Mouse (Mus musculus): Measurements from ENCODE around the gene Onecut3. TPM values are rescaled to one million over a fixed set of nuclear protein-coding genes. Genes with fewer than 3 reads are reported as not detected.

Onecut3 gene
- total and polyA plus RNA-seq, 2 experiments from 2014 or later: 0.18 to 1.9 TPM

DNA sequence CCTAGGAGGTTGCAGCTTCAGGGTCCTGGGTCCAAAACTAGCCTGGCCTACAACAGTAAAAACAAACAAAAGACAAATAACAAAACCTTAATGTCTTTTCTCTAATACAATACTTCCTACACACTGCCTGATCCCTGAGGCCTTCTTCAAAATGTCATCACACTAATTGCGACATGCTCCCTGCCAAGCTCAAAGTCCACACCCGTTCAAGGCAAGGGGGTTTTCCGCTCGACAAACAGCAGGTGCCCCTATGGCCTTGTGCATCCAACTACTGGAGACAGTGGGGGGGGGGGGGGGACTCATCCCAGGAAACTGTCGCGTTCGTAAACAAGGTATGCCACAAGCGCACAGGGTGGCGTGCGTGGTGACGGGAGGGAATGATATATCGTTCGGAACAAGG lies 66.0 kb downstream of the Onecut3 start:
- no peak for TF ChIP-seq CTCF (IDR thresholded peaks at IDR 0.05; ENCODE audit: low read depth)
- H3K9me3 ChIP-seq (ENCODE audit: low read length): no peaks in the 10 kb centered on the region
- H3K27me3 ChIP-seq (ENCODE audit: insufficient read depth, low read length): no peaks in the 10 kb centered on the region
- peak overlapping the region; percentile 94 for H3K27ac ChIP-seq (ENCODE audit: low read depth, low read length)
- H3K4me1 ChIP-seq (ENCODE audit: insufficient read depth): peaks cover 15% of the 10 kb centered on the region; the same call in 1 of the 2 replicates
- DNase-seq (no peak), ATAC-seq (no peak)
- H3K9ac ChIP-seq: peak overlapping the region; percentile 93
- peak overlapping the region; percentile 56 for H3K4me2 ChIP-seq (ENCODE audit: low read depth)
- no peaks in the 10 kb centered on the region for H3K36me3 ChIP-seq (ENCODE audit: insufficient read depth)
- WGBS: 1% methylated on average over 13 of the region's 13 CpGs
- peak overlapping the region; percentile 85 for H3K4me3 ChIP-seq (ENCODE audit: low read depth, low read length)

DNA sequence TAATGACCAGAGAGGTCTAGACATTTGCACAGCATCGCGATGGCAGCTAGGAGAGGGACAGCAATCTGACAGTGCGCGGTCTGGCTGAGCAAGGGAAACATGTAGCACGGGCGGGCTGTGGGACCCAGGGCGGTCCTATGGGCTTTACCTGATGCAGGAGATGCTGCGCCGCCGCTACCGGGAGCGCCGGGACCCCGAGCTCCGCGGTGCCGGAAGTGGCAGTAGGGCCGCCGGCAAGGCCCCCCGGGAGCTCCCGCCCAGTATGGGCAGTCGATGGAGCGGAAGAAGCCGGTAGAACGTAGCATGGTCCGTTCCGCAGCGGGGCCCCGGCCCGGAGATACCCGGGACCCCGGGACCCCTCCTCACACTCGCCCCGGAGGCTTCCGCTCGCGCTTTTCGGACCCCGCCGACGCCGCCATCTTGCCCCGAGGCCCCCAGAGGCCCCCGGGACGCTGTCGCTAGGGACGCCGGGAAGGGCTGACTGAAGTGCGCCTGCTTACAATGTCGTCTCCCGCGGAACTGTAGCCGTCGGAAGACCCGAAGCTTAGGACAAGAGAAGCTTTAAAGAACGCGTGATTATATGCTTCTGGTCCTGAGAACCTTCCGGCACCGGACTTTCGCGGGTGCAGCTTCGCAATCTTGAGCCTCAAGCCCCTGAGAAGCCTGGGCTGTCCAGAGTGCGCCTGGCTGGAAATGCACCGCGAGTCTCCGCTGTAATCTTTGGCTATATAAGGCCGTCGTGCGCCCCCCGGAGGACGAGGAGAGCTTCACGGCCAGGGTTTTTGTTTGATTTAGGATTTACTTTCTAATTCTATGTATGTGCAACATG lies 66.7 kb downstream of the Onecut3 start, which contains the start of gene Rexo1:
TSS of gene Rexo1 (minus strand) at position 445 of the 829 bp plus-strand sequence.
- Histone ChIP-seq H3K27me3 (ENCODE audit: insufficient read depth, low read length) (no peaks in the 10 kb centered on the region), H3K36me3 (ENCODE audit: insufficient read depth) (no peaks in the 10 kb centered on the region), H3K27ac (ENCODE audit: low read depth, low read length) (peak within 1 kb of the TSS; percentile 94), H3K9me3 (ENCODE audit: low read length) (no peaks in the 10 kb centered on the region), H3K4me2 (ENCODE audit: low read depth) (peak within 1 kb of the TSS; percentile 56), H3K4me3 (ENCODE audit: low read depth, low read length) (peak within 1 kb of the TSS; percentile 85), H3K4me1 (ENCODE audit: insufficient read depth) (peaks cover 15% of the 10 kb centered on the region; the same call in 1 of the 2 replicates), H3K9ac (peak within 1 kb of the TSS; percentile 93)
- DNase-seq (peak; percentile 98), ATAC-seq (peak; percentile 90)
- TF ChIP-seq CTCF (IDR thresholded peaks at IDR 0.05; ENCODE audit: low read depth): peak; percentile 88
- WGBS: 1% methylated on average over 70 of the region's 72 CpGs

DNA sequence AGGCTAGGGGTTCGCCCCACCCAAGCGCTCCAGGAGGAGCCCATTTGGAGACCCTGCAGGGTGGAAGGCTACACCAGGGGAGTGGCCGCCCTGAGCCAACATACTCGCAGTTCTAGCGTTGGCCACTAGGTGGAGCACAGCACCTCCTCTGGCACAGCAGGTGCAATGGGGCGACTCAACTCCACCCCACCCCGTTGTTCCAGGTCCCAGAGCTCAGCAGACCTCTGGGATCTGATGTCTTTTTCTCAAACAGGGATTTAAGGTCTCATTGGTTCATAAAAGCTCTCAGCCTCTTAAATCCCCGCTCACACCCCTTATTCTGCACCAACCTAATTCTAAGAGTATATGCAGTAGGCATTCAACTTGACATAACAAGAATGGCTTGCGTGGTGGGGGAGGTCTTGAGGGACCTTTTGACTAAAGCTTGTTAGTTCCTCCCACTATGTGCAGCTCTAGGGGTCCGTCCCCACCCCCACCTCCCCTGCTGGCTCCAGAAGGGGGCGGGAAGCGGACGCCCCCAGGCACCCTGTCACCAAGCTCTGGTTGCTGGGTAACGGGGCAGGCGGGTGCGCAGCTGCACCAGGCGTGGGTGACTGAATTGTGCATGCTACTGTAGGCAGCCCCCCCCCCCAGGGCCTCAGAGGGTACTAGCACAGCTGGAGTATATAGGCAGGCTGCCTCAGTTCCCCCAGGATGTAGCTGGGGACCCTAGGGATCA lies 71.9 kb downstream of the Onecut3 start:
- Histone ChIP-seq H3K36me3 (ENCODE audit: insufficient read depth) (0 out of 2 replicates have a peak, but pooled peaks cover 7% of the 10 kb centered on the region), H3K4me3 (ENCODE audit: low read depth, low read length) (no peak overlapping the region), H3K4me2 (ENCODE audit: low read depth) (peak overlapping the region; percentile 39), H3K9ac (peak overlapping the region; percentile 37), H3K27ac (ENCODE audit: low read depth, low read length) (peak overlapping the region; percentile 79), H3K27me3 (ENCODE audit: insufficient read depth, low read length) (no peaks in the 10 kb centered on the region), H3K4me1 (ENCODE audit: insufficient read depth) (peaks cover 29% of the 10 kb centered on the region), H3K9me3 (ENCODE audit: low read length) (no peaks in the 10 kb centered on the region)
- WGBS: 12% methylated on average over 17 of the region's 17 CpGs
- DNase-seq: peak; percentile 89
- TF ChIP-seq CTCF (IDR thresholded peaks at IDR 0.05; ENCODE audit: low read depth): peak; percentile 97
- ATAC-seq: peak; percentile 87

Other genes starting within 250 kb of the Onecut3 start
- 162 and 212 TPM in 2 replicates for gene Ndufs7, start 245.7 kb upstream of the Onecut3 start, total RNA-seq (2014; rRNA removed)
- 343 and 394 TPM in 2 replicates for gene Ndufs7, start 245.7 kb upstream of the Onecut3 start, polyA plus RNA-seq (2015; fragmentation: Nextera tagmentation; extraction: Ambion mirVana)
- 15.2 and 18.2 TPM in 2 replicates for gene Gamt, start 233.8 kb upstream of the Onecut3 start, total RNA-seq (2014; rRNA removed)
- 20.8 and 21.8 TPM in 2 replicates for gene Gamt, start 233.8 kb upstream of the Onecut3 start, polyA plus RNA-seq (2015; fragmentation: Nextera tagmentation; extraction: Ambion mirVana)
- gene Dazap1, start 233.3 kb upstream of the Onecut3 start, total RNA-seq (2014; rRNA removed): 120 and 122 TPM in 2 replicates
- 42.4 and 46.1 TPM in 2 replicates for gene Dazap1, start 233.3 kb upstream of the Onecut3 start, polyA plus RNA-seq (2015; fragmentation: Nextera tagmentation; extraction: Ambion mirVana)
- gene Rps15, start 202.4 kb upstream of the Onecut3 start, total RNA-seq (2014; rRNA removed): 1,181 and 1,718 TPM in 2 replicates
- 681 and 897 TPM in 2 replicates for gene Rps15, start 202.4 kb upstream of the Onecut3 start, polyA plus RNA-seq (2015; fragmentation: Nextera tagmentation; extraction: Ambion mirVana)
- gene Apc2, start 198.9 kb upstream of the Onecut3 start, total RNA-seq (2014; rRNA removed): 309 and 328 TPM in 2 replicates
- gene Apc2, start 198.9 kb upstream of the Onecut3 start, polyA plus RNA-seq (2015; fragmentation: Nextera tagmentation; extraction: Ambion mirVana): 85.3 and 112 TPM in 2 replicates
- 19.2 and 22.8 TPM in 2 replicates for gene 2310011J03Rik, start 174.3 kb upstream of the Onecut3 start, total RNA-seq (2014; rRNA removed)
- 32.4 and 35.6 TPM in 2 replicates for gene 2310011J03Rik, start 174.3 kb upstream of the Onecut3 start, polyA plus RNA-seq (2015; fragmentation: Nextera tagmentation; extraction: Ambion mirVana)
- 3.4 and 3.8 TPM in 2 replicates for gene Pcsk4, start 165.3 kb upstream of the Onecut3 start, total RNA-seq (2014; rRNA removed)
- gene Pcsk4, start 165.3 kb upstream of the Onecut3 start, polyA plus RNA-seq (2015; fragmentation: Nextera tagmentation; extraction: Ambion mirVana): 7.4 TPM in 2 replicates
- 1.8 and 2.7 TPM in 2 replicates for gene Reep6, start 164.9 kb upstream of the Onecut3 start, total RNA-seq (2014; rRNA removed)
- gene Reep6, start 164.9 kb upstream of the Onecut3 start, polyA plus RNA-seq (2015; fragmentation: Nextera tagmentation; extraction: Ambion mirVana): 5.1 and 6.4 TPM in 2 replicates
- 0.31 and 0.33 TPM in 2 replicates for gene Adamtsl5, start 146.4 kb upstream of the Onecut3 start, total RNA-seq (2014; rRNA removed)
- 0.70 and 0.81 TPM in 2 replicates for gene Adamtsl5, start 146.4 kb upstream of the Onecut3 start, polyA plus RNA-seq (2015; fragmentation: Nextera tagmentation; extraction: Ambion mirVana)
- 8.3 and 12.9 TPM in 2 replicates for gene Plk5, start 138.4 kb upstream of the Onecut3 start, total RNA-seq (2014; rRNA removed)
- 4.6 and 7.4 TPM in 2 replicates for gene Plk5, start 138.4 kb upstream of the Onecut3 start, polyA plus RNA-seq (2015; fragmentation: Nextera tagmentation; extraction: Ambion mirVana)
- 107 and 120 TPM in 2 replicates for gene Mex3d, start 107.2 kb upstream of the Onecut3 start, total RNA-seq (2014; rRNA removed)
- 18.3 and 18.4 TPM in 2 replicates for gene Mex3d, start 107.2 kb upstream of the Onecut3 start, polyA plus RNA-seq (2015; fragmentation: Nextera tagmentation; extraction: Ambion mirVana)
- 37.9 and 43.9 TPM in 2 replicates for gene Mbd3, start 95.3 kb upstream of the Onecut3 start, total RNA-seq (2014; rRNA removed)
- 183 and 196 TPM in 2 replicates for gene Mbd3, start 95.3 kb upstream of the Onecut3 start, polyA plus RNA-seq (2015; fragmentation: Nextera tagmentation; extraction: Ambion mirVana)
- gene Uqcr11, start 88.0 kb upstream of the Onecut3 start, total RNA-seq (2014; rRNA removed): 230 and 424 TPM in 2 replicates
- gene Uqcr11, start 88.0 kb upstream of the Onecut3 start, polyA plus RNA-seq (2015; fragmentation: Nextera tagmentation; extraction: Ambion mirVana): 688 and 881 TPM in 2 replicates
- gene Tcf3, start 61.2 kb upstream of the Onecut3 start, total RNA-seq (2014; rRNA removed): 69.0 and 91.4 TPM in 2 replicates
- 34.3 and 36.1 TPM in 2 replicates for gene Tcf3, start 61.2 kb upstream of the Onecut3 start, polyA plus RNA-seq (2015; fragmentation: Nextera tagmentation; extraction: Ambion mirVana)
- gene Atp8b3, start 44.3 kb downstream of the Onecut3 start, total RNA-seq (2014; rRNA removed): 0.05 and 0.38 TPM in 2 replicates
- gene Atp8b3, start 44.3 kb downstream of the Onecut3 start, polyA plus RNA-seq (2015; fragmentation: Nextera tagmentation; extraction: Ambion mirVana): 0.16 and 0.46 TPM in 2 replicates
- gene Rexo1, start 66.7 kb downstream of the Onecut3 start, total RNA-seq (2014; rRNA removed): 40.3 and 41.9 TPM in 2 replicates
- gene Rexo1, start 66.7 kb downstream of the Onecut3 start, polyA plus RNA-seq (2015; fragmentation: Nextera tagmentation; extraction: Ambion mirVana): 27.9 and 30.5 TPM in 2 replicates
- 17.9 and 18.7 TPM in 2 replicates for gene Klf16, start 82.5 kb downstream of the Onecut3 start, total RNA-seq (2014; rRNA removed)
- 13.3 and 14.1 TPM in 2 replicates for gene Klf16, start 82.5 kb downstream of the Onecut3 start, polyA plus RNA-seq (2015; fragmentation: Nextera tagmentation; extraction: Ambion mirVana)
- gene Abhd17a, start 95.5 kb downstream of the Onecut3 start, total RNA-seq (2014; rRNA removed): 156 and 201 TPM in 2 replicates
- gene Abhd17a, start 95.5 kb downstream of the Onecut3 start, polyA plus RNA-seq (2015; fragmentation: Nextera tagmentation; extraction: Ambion mirVana): 154 and 155 TPM in 2 replicates
- gene Scamp4, start 108.0 kb downstream of the Onecut3 start, total RNA-seq (2014; rRNA removed): 21.0 and 24.1 TPM in 2 replicates
- 86.8 and 87.9 TPM in 2 replicates for gene Scamp4, start 108.0 kb downstream of the Onecut3 start, polyA plus RNA-seq (2015; fragmentation: Nextera tagmentation; extraction: Ambion mirVana)
- 3.0 and 4.9 TPM in 2 replicates for gene Adat3, start 108.0 kb downstream of the Onecut3 start, total RNA-seq (2014; rRNA removed)
- gene Adat3, start 108.0 kb downstream of the Onecut3 start, polyA plus RNA-seq (2015; fragmentation: Nextera tagmentation; extraction: Ambion mirVana): 4.2 and 4.5 TPM in 2 replicates
- 1.2 and 2.7 TPM in 2 replicates for gene Gm49322, start 111.2 kb downstream of the Onecut3 start, total RNA-seq (2014; rRNA removed)
- 0.58 and 0.69 TPM in 2 replicates for gene Gm49322, start 111.2 kb downstream of the Onecut3 start, polyA plus RNA-seq (2015; fragmentation: Nextera tagmentation; extraction: Ambion mirVana)
- 127 and 135 TPM in 2 replicates for gene Csnk1g2, start 128.0 kb downstream of the Onecut3 start, total RNA-seq (2014; rRNA removed)
- 91.8 and 94.1 TPM in 2 replicates for gene Csnk1g2, start 128.0 kb downstream of the Onecut3 start, polyA plus RNA-seq (2015; fragmentation: Nextera tagmentation; extraction: Ambion mirVana)
- gene Btbd2, start 162.2 kb downstream of the Onecut3 start, total RNA-seq (2014; rRNA removed): 105 and 131 TPM in 2 replicates
- 70.4 and 77.6 TPM in 2 replicates for gene Btbd2, start 162.2 kb downstream of the Onecut3 start, polyA plus RNA-seq (2015; fragmentation: Nextera tagmentation; extraction: Ambion mirVana)
- gene Mknk2, start 183.3 kb downstream of the Onecut3 start, total RNA-seq (2014; rRNA removed): 55.2 and 69.8 TPM in 2 replicates
- gene Mknk2, start 183.3 kb downstream of the Onecut3 start, polyA plus RNA-seq (2015; fragmentation: Nextera tagmentation; extraction: Ambion mirVana): 42.4 and 43.6 TPM in 2 replicates
- 54.1 and 57.8 TPM in 2 replicates for gene Mob3a, start 207.1 kb downstream of the Onecut3 start, total RNA-seq (2014; rRNA removed)
- gene Mob3a, start 207.1 kb downstream of the Onecut3 start, polyA plus RNA-seq (2015; fragmentation: Nextera tagmentation; extraction: Ambion mirVana): 38.9 and 45.9 TPM in 2 replicates
- gene Izumo4, start 207.3 kb downstream of the Onecut3 start, total RNA-seq (2014; rRNA removed): 37.9 and 39.5 TPM in 2 replicates
- gene Izumo4, start 207.3 kb downstream of the Onecut3 start, polyA plus RNA-seq (2015; fragmentation: Nextera tagmentation; extraction: Ambion mirVana): 34.4 and 36.7 TPM in 2 replicates
- gene Ap3d1, start 247.4 kb downstream of the Onecut3 start, total RNA-seq (2014; rRNA removed): 137 and 176 TPM in 2 replicates
- 63.8 and 87.7 TPM in 2 replicates for gene Ap3d1, start 247.4 kb downstream of the Onecut3 start, polyA plus RNA-seq (2015; fragmentation: Nextera tagmentation; extraction: Ambion mirVana)

Measured in forebrain, postnatal 0 days (tissue).